Mouse (Mus musculus) forebrain, embryonic 14.5 days (tissue): ENCODE measurements around the gene Sema3e. TPM values are rescaled to one million over a fixed set of nuclear protein-coding genes. Genes with fewer than 3 reads are reported as not detected.

Source experiments
- ATAC-seq: fragments of 200-750 bp; cut with Nextera tagmentation; 2 replicates; pipeline ENCODE4 v1.8.0; 2017; ENCODE audit warnings: mild to moderate bottlenecking, moderate library complexity
- DNase-seq: peaks from one replicate; pipeline ENCODE4 v3.0.0-alpha.2; 2015; ENCODE audit warnings: low spot score
- H3K27ac ChIP-seq: fragments of 300-500 bp; sonication (generic); 2 replicates; pipeline ENCODE4 v1.5.1; 2014; ENCODE audit warnings: low read depth, mild to moderate bottlenecking, control low read depth, low read length, moderate library complexity
- H3K27me3 ChIP-seq: fragments of 300-500 bp; sonication (generic); replicated peaks from 2 replicates; pipeline ENCODE4 v1.6.1; 2014; ENCODE audit warnings: low read length, control low read depth, mixed read lengths; ENCODE audit not compliant: control insufficient read depth, insufficient read depth
- H3K36me3 ChIP-seq: fragments of 300-500 bp; sonication (generic); 2 replicates; pipeline ENCODE4 v1.6.1; 2014; ENCODE audit warnings: low read length, control low read depth; ENCODE audit not compliant: control insufficient read depth, insufficient read depth
- H3K4me1 ChIP-seq: fragments of 300-500 bp; sonication (generic); 2 replicates; pipeline ENCODE4 v1.6.1; 2014; ENCODE audit warnings: antibody characterized with exemption, low read length, control low read depth; ENCODE audit not compliant: control insufficient read depth, insufficient read depth
- H3K4me2 ChIP-seq: fragments of 300-500 bp; sonication (generic); 2 replicates; pipeline ENCODE4 v1.6.1; 2014; ENCODE audit warnings: mild to moderate bottlenecking, control low read depth, low read length
- H3K4me3 ChIP-seq: fragments of 300-500 bp; sonication (generic); 2 replicates; pipeline ENCODE4 v1.5.1; 2014; ENCODE audit warnings: low read depth, low read length, control low read depth
- H3K9ac ChIP-seq: fragments of 300-500 bp; sonication (generic); 2 replicates; pipeline ENCODE4 v1.6.1; 2014; ENCODE audit warnings: mild to moderate bottlenecking, low read length, control low read depth, moderate library complexity
- H3K9me3 ChIP-seq: fragments of 300-500 bp; sonication (generic); replicated peaks from 2 replicates; pipeline ENCODE4 v1.6.1; 2016; ENCODE audit warnings: low read length, control low read depth, mixed read lengths; ENCODE audit not compliant: control insufficient read depth
- WGBS: fragments of 180-500 bp; shearing (Covaris S2); extraction: QIAGEN DNeasy Blood & Tissue Kit; methylation state at CpG from one replicate; pipeline ENCODE4 v1.1.7; 2014; 5-methylcytosine and 5-hydroxymethylcytosine counted together
- polyA plus RNA-seq: library from polyadenylated mRNA; unstranded; fragments of >200 nt; fragmentation: Nextera tagmentation; extraction: Ambion mirVana; gene quantifications from 2 replicates; pipeline ENCODE4 v1.2.1, GENCODE M21; 2014

Gene Sema3e
- polyA plus RNA-seq, 1 experiment from 2014 or later = 1.8 TPM

DNA sequence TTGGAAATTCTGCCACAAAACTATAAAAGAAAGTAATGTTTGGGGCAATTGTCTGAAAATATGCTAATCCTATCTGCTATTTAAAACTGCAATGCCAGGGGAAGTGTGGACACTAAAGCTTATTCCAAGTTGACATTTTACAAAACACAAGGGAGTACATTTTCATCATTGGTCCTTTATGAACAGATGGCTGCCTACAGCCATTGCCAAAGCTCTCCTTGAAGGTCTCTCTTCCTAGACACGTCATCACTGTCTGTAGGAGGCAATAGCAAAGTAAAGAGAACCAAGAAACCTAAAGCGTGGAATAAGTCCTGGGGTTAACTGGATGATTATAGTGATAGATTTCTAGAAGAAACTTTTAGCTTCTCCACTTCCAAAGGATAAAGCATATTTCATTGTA lies 242.3 kb downstream of the Sema3e start:
- ATAC-seq = no peak
- H3K9ac ChIP-seq = no peak overlapping the region
- WGBS = 71% methylated on average over 2 of the region's 2 CpGs

More for the DNA sequence above, 242.3 kb downstream of the Sema3e start:
- DNase-seq = no peak
- no peaks in the 10 kb centered on the region for H3K27me3 ChIP-seq
- no peak overlapping the region for H3K4me3 ChIP-seq
- no peaks in the 10 kb centered on the region for H3K9me3 ChIP-seq
- H3K4me1 ChIP-seq = no peaks in the 10 kb centered on the region
- H3K27ac ChIP-seq = no peak overlapping the region
- no peaks in the 10 kb centered on the region for H3K36me3 ChIP-seq
- no peak overlapping the region for H3K4me2 ChIP-seq

Other genes starting within 250 kb of the Sema3e start
- gene Speer3, start 233.7 kb upstream of the Sema3e start, polyA plus RNA-seq = not detected in 2 replicates